Mouse (Mus musculus): Measurements from ENCODE around the gene Jarid2.

Jarid2 gene

GRCm38 (mm10) chr13:44852024-44852423 is 122.8 kb downstream of the Jarid2 start:
- no peak for DNase-seq

- DNase-seq: no peak
These were observed 136.3 kb downstream of the Jarid2 start for GRCm38 (mm10) chr13:44865566-44865965.

GRCm38 (mm10) chr13:44868037-44868650 is 138.9 kb downstream of the Jarid2 start:
- peak; percentile 67 to 71 for DNase-seq

GRCm38 (mm10) chr13:44869418-44870119 is 140.3 kb downstream of the Jarid2 start:
- peak; percentile 99 to 100 for DNase-seq

- no peak for DNase-seq
These were observed 147.5 kb downstream of the Jarid2 start for GRCm38 (mm10) chr13:44876799-44877198.

- no peak for DNase-seq
These were observed 151.7 kb downstream of the Jarid2 start for GRCm38 (mm10) chr13:44881001-44881400.

- peak; percentile 40 to 68 for DNase-seq
These were observed 156.9 kb downstream of the Jarid2 start for GRCm38 (mm10) chr13:44886221-44886620.

GRCm38 (mm10) chr13:44890612-44891011 is 161.3 kb downstream of the Jarid2 start:
- no peak for DNase-seq

- DNase-seq: no peak
These were observed 162.8 kb downstream of the Jarid2 start for GRCm38 (mm10) chr13:44891813-44892730.

- peak; percentile 30 to 55 for DNase-seq
These were observed 166.9 kb downstream of the Jarid2 start for GRCm38 (mm10) chr13:44896211-44896610.

- peak in 1 of 2 experiments; percentile 38 for DNase-seq
These were observed 173.0 kb downstream of the Jarid2 start for GRCm38 (mm10) chr13:44902299-44902698.

- DNase-seq: no peak
These were observed 174.1 kb downstream of the Jarid2 start for GRCm38 (mm10) chr13:44903416-44903815.

- DNase-seq: no peak
These were observed 175.0 kb downstream of the Jarid2 start for GRCm38 (mm10) chr13:44904271-44904670.

- peak in 1 of 2 experiments; percentile 62 for DNase-seq
These were observed 176.9 kb downstream of the Jarid2 start for GRCm38 (mm10) chr13:44906141-44906540.

- peak; percentile 92 to 95 for DNase-seq
These were observed 178.4 kb downstream of the Jarid2 start for GRCm38 (mm10) chr13:44907702-44908101.

GRCm38 (mm10) chr13:44908790-44909189 is 179.5 kb downstream of the Jarid2 start:
- no peak for DNase-seq

- peak; percentile 56 to 75 for DNase-seq
These were observed 183.6 kb downstream of the Jarid2 start for GRCm38 (mm10) chr13:44912851-44913250.

- peak; percentile 48 to 50 for DNase-seq
These were observed 184.3 kb downstream of the Jarid2 start for GRCm38 (mm10) chr13:44913560-44913959.

- no peak for DNase-seq
These were observed 186.1 kb downstream of the Jarid2 start for GRCm38 (mm10) chr13:44915382-44915781.

- DNase-seq: peak in 1 of 2 experiments; percentile 55
These were observed 186.7 kb downstream of the Jarid2 start for GRCm38 (mm10) chr13:44915945-44916344.

- DNase-seq: no peak
These were observed 187.9 kb downstream of the Jarid2 start for GRCm38 (mm10) chr13:44917202-44917601.

- peak; percentile 38 to 44 for DNase-seq
These were observed 189.0 kb downstream of the Jarid2 start for GRCm38 (mm10) chr13:44918269-44918668.

GRCm38 (mm10) chr13:44921095-44921494 is 191.8 kb downstream of the Jarid2 start:
- DNase-seq: no peak

Measured in cerebellum, postnatal 14 days (tissue).